Mouse (Mus musculus): Measurements from ENCODE around the gene Iqgap2.

Iqgap2 gene

DNA sequence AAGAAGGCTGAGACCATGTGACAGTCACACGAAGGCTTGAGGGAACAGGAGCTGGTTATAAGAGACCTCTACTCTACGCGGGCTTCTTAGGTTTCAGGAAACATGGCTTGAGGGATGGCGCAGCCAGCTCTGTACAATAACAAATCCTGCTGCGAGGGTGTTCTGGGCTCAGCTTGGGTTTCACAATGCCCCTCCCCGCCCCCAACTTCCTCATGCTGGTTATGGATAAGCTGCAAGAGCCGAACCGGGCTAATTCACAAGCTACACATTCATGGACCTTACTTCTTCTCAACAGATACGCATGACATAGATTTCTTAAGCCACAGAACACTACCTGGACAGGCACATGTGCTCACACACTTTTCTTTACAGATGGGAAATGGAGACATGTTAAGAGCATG is 113.0 kb downstream of the Iqgap2 start:
- DNase-seq (ENCODE audit: low spot score in 2 of 2): no peak

- no peak for DNase-seq (ENCODE audit: low spot score in 2 of 2)
Observed at GRCm38 (mm10) chr13:95777651-95778391, 113.9 kb downstream of the Iqgap2 start.

DNA sequence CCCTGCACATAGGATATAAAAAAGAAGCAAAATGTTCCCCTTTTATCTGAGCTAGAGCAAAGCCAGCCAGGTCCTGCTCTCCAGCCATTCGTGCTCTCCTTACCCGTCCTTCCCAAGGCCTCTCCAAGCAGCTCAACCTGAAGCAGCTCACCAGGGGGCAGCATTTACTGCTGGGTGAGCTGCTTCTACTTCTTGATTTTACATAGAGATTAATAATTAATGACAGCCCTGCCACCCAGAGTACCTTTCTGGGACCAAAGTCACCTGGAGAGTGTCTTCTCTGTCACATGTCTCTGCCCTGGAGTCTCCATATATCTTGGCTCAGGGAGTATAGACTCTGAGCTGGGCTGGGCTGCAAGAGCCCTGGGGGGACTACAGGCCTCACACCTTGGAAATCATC is 114.5 kb downstream of the Iqgap2 start:
- DNase-seq (ENCODE audit: low spot score in 2 of 2): peak in 1 of 2 experiments; percentile 39

DNA sequence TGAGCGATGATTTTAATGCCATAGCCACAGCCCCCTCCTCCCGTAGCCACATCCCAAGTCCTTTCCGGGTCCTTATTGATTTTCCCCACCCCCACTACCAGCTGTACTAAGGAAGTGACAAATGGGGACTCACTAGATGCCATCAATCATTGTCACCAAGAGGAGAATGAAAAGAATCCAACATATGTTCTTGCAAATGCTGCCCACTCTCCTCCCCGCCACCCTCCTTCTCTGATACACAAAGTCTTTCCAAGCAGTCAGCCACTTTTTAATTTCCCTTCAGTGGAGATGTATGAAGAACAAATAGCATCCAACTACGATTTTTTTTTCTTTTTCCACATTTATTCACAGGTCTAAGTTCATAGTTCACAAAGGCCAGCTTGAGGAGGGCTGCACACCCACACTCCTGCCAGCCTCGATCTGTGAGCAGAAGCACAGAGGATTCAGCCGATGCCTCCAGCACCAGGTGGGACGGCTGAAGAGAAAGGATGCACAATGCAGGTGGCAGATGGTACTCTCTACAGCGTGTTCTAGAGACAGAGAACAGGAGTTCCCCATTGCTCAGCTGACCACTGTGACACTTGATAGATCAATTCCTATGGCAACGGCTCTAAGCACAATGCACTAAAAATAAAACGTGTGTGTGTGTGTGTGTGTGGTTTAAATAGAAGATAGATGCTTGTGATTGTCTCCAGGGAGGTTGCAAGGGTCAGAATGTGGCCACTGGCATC is 116.6 kb downstream of the Iqgap2 start:
- DNase-seq (ENCODE audit: low spot score in 2 of 2): no peak

GRCm38 (mm10) chr13:95765017-95765416 is 126.7 kb downstream of the Iqgap2 start:
- DNase-seq (ENCODE audit: low spot score in 2 of 2): no peak

DNA sequence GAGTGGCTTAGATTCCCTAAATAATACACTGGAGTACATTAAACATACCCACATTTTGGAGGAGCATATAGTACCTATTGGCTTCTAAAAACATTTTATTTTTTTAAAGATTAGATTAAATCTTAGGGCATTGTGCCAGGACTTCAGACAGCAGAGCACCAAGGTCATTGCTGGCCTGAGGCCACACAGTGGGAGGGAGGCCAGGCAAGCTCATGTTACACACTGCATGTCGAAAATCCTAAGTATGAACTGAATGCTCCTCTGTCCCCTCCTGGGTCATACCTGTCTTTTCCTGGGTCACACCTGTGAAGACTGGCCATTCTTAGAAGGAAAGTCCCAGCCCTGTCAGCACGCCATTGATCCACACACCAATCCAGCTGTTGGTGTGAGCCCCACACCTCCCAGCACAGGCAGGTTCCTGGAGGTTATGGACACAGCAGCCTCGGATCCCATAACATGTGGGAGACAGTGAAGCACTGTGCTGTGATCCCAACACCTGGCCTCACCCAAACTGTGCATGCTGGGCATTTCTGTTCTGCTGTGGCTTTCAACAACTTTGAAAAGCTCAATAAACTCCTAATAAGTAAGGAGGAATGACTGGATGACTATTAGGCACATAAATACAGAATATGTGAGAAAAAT is 127.7 kb downstream of the Iqgap2 start:
- no peak for DNase-seq (ENCODE audit: low spot score in 2 of 2)

- no peak for DNase-seq (ENCODE audit: low spot score in 2 of 2)
Observed at GRCm38 (mm10) chr13:95759810-95760209, 131.9 kb downstream of the Iqgap2 start.

GRCm38 (mm10) chr13:95754285-95754684 is 137.4 kb downstream of the Iqgap2 start:
- DNase-seq (ENCODE audit: low spot score in 2 of 2): no peak

- DNase-seq (ENCODE audit: low spot score in 2 of 2): no peak
Observed at GRCm38 (mm10) chr13:95752386-95752785, 139.3 kb downstream of the Iqgap2 start.

DNA sequence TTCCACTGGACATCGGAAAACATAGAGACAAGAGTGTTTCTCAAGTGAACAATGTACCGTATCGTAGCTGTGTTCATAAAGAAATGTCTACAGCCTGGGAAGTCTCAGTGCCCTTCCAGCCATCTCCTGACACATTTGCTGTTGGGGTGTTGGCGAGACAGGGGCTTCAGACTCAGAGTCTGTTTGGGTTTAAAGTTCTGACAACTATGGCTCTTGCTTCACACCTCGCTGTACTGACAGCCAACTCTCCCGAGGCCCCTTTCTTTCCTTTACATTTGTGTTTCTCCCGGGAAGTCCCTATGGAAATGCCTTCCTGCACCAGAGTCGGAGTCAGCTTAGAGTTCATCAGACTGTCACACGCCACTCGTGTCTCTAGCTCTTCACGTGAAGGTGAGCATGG is 144.2 kb downstream of the Iqgap2 start:
- no peak for DNase-seq (ENCODE audit: low spot score in 2 of 2)

GRCm38 (mm10) chr13:95747101-95747500 is 144.6 kb downstream of the Iqgap2 start:
- DNase-seq (ENCODE audit: low spot score in 2 of 2): no peak

DNA sequence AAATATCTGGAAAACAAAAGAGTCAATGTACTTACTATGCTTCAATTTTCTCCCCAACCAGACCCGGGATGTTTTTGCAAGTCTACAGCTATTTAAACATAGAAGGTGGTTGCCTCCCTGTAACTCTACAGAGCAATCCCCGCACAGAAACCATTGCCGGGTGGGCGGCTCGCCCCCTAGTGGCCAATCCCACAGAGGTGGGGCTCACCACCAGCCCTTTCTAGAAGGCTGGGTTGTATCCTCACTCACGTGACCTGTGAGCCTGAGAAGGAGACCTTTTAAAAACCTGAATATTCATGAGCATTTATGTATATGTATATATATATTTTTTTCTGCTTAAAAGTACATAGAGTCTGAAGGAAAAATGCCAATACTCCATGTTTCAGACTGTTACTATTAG is 145.2 kb downstream of the Iqgap2 start:
- DNase-seq (ENCODE audit: low spot score in 2 of 2): no peak

DNA sequence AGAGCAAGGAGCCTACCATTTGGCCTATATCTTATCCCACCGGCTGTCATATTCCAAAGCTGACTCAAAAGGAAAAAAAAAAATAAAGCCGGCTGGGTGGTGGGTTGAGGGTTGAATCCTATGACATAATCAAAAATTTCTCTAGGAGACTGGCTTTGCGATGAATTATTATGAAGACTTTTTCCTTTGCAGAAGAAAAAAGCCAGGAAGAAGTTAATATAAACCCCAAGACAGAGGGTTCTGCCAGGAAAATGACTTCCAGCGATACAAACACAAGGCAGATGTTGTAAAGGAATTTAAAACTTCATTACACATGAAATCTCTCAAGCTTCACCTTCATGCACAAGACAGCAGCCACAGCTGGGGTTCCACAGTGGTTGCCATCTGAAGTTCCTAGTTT is 146.3 kb downstream of the Iqgap2 start:
- no peak for DNase-seq (ENCODE audit: low spot score in 2 of 2)

DNA sequence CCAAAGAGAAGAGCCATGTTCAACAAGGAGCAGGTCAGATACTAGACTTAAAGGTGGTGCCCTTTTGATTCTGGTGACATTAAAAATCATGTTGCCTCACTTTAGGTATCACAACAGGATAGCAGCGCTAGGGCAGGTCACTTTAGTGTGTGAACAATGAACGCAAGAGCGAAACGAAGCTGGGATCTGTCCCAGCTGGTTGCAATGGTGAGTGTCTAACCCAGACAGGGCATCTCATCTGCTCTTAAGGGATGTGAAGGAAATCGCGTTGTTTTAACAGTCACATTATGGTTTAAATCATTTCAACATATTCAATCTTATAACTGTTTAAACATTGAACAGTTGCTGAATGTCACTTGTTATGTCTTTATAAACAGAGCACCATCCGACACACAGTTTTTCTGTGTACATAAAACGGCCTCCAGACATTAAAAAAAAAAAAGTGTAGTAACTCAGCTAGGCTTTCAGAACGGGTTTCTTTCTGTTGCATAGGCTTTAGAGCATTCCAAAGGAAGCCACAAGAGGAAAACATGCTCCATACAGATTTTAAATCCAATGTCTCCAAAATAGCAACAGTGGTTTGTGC is 148.7 kb downstream of the Iqgap2 start:
- no peak for DNase-seq (ENCODE audit: low spot score in 2 of 2)

DNA sequence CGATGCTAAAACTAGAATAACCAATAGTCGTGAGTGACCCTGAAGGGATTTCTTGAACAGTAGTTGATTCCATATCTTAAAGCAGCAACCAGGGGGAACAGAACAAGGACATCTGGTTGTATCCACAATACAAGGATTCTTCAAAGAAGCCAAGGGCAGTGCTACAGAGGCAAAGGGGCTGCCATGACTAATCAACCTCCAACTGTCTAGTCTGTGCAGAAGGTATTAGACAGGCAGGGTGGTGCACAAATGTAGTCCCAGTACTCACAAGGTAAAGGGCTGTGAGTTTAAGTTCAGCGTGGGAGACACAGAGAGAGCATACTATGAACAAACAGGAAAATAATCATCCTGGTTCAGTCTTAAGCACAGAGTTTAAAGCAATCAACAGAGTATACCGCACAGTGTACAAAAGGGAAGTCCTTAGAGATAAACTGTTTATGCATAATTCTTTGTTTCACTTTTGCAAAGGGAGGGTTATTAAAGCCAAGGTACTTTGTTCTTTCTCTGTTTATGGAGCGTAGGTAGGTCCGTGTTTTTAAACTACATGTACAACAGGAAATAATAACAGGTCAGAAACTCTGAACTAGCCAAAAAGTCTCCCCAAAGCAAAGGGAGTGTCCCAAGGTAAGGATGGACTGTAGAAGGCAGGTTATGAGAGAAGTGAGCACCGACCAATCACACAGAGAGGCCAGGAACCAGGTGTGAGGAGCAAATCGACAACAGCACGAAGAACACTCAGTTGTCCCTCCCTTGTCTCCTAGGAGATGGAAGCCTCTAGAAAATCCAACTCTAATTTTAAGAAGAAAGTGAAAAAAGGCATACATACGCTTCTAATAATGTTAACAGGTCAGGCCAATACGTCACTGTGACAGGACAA is 149.7 kb downstream of the Iqgap2 start:
- DNase-seq (ENCODE audit: low spot score in 2 of 2): no peak

- no peak for DNase-seq (ENCODE audit: low spot score in 2 of 2)
Observed at GRCm38 (mm10) chr13:95739651-95740050, 152.1 kb downstream of the Iqgap2 start.

DNA sequence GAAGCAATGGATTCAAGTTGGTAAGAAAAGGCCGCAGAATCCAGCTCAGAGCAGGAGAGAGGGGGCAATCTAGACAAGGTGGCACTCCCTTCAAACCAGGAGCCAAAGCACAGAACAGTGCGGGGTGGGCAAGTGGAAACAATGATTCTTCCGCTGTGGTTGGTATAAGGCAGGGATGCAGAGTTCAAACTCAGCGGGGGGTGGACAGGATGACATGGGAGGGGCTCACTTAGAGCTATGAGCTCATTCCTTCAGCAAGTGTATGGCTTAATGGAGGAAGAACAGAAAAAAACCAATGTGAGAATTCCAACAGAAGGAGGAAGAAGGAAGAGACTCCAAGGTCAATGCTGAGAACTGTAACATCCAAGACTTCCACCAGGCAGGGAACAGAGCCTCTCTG is 161.2 kb downstream of the Iqgap2 start:
- no peak for DNase-seq (ENCODE audit: low spot score in 2 of 2)

DNA sequence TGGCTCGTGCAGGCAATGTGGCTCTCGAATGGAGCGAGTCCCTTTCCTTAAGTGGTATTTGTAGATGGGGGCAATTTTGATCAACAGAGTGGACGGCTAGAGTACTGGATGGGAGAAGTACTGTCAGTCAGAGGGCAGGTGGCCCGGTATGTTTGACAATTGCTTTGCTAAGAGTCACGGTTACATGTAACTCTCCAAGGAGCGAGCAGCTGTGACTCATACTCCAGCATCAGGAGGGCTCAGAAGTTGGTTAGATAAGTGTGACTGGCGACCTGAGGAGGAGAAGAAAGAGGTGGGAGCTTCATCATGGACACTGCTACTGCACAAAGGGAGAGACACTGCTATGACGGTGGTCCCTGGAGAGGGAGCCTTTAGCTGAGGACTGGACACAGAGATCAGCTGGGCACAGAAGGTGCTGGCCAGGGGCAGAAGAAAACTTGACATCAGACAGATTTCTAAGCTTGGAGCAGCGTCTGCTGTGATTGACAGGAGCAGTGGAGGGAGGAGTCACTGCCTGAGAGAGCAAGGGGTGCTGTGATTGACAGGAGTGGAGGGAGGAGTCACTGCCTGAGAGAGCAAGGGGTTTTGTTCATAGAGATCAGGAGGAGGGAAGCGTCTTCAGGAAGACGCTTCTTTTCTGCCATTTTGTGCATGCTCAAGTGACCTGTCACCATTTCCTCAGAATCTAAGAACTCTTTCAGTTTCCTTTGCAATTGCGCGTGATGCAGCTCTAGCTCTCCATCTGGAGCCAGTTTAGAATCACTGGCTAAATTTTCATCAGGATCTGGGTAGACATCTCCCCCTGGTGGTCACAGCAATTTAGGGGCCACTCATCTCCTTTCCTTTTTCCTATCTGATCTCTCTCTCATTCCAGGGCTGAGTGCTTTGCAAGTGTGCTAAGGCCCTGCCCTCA is 172.1 kb downstream of the Iqgap2 start:
- DNase-seq (ENCODE audit: low spot score in 2 of 2): peak; percentile 57 to 73

DNA sequence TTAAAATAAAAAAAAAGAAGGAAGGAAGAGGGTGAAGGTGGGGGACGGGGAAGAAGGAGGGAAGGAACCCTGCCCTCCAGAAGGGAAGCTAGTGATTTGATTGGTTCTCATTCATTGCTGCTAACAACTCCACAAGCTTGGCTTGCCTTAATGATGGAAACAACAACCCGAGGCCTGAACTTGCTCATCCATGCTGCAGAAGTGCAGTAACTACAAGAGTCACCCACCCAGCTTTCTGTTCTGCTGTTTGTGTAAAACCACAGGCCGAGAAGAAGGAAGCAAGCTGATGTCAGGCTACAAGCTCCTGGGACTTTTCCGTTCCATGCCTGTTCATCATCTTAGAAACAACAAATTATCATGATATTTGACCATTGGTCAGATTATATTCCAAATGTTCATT is 176.4 kb downstream of the Iqgap2 start:
- DNase-seq (ENCODE audit: low spot score in 2 of 2): no peak

- no peak for DNase-seq (ENCODE audit: low spot score in 2 of 2)
Observed at GRCm38 (mm10) chr13:95714271-95714975, 177.3 kb downstream of the Iqgap2 start.

Data from frontal cortex, postnatal 25 days (tissue).